Mouse (Mus musculus) thymus, postnatal 10 days (tissue): Measurements from ENCODE around the gene Gm6351.
"Not testable (repeated sequence)": the region's sequence is repeated elsewhere in the genome, so short reads cannot be mapped to it uniquely, and the experiment has no call there.

ENCODE experiments used
- DNase-seq, 2 experiments: peaks; one replicate each; pipeline ENCODE4 v3.0.0; 2021; ENCODE audit warnings: low spot score in 2 of 2

Gene Gm6351

GRCm38 (mm10) chr5:94076085-94076484, at the start of gene Gm6351:
Gene Gm6351, plus strand, starts transcription at chr5:94076385.
- not testable (repeated sequence) for DNase-seq

DNA sequence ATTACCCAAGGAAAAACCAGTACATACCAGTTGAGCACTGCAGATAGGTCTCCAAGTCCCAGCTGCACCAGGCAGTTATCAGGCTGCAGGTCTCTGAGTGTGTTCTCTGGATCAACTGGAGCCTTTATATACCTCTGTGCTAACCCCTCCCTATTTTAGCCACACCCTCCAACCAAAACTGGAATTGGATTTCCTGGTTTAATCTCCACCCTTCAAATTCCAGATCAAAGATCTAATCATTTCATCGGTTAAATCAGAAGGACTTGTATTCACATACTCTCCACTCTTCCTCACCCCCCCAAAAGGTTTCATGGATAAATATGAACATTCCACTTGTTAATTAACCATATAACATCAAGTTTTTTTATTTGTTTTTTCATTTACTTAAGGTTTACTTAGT, 5.7 kb upstream of the Gm6351 start, which contains the start of gene BC061212:
Gene BC061212 (minus strand): TSS at position 101 of the 400 bp plus-strand sequence.
- not testable (repeated sequence) for DNase-seq
